ENCODE assay signal across 31 mouse cellular contexts in the genomic region with DNA sequence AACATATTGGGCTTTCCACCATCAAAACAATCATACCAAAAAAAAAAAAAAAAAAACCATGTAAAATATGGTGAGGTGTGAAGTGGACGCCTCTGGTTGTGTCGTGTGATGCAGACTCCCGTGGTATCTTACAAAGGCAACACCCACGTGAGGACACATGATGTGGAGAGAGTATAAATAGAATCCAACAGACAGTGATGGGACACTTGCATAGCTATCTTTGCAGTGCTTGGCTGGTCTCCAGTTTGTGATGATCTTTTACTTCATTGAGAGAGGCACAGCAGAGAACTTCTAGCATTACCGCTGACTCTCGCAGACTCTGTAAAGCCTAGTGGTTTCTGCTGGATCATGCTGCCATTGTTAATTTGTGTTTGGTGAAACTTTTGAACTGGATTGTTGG. TPM values are rescaled to one million over a fixed set of nuclear protein-coding genes. Genes with fewer than 3 reads are reported as not detected.
DNase-seq lines count a peak whose midpoint lies in the region; ATAC-seq and TF ChIP-seq lines count a peak whose summit lies in the region.
"Had no signal": no experiment of that assay in that cellular context is flagged by ENCODE, and none has a peak within 500 bp of the region (broad histone marks: within the 10 kb centered on the region; RNA-seq: fewer than 3 reads in every experiment).

No protein-coding gene starts in this region.

- H3K27ac ChIP-seq in heart, embryonic 12.5 days (ENCODE audit: poor library complexity, severe bottlenecking), result no peak overlapping the region
- H3K27ac ChIP-seq in heart, postnatal 0 days (ENCODE audit: low read depth), result no peak overlapping the region
- no peak overlapping the region for H3K27ac ChIP-seq in MEL (ENCODE audit: control insufficient read depth, low read depth, low read length)
- H3K27ac ChIP-seq: embryonic facial prominence, embryonic 13.5 days; embryonic facial prominence, embryonic 15.5 days; forebrain, embryonic 10.5 days; forebrain, embryonic 12.5 days had no signal

- H3ac ChIP-seq in myocyte (ENCODE audit: control insufficient read depth, insufficient read length), result no peak overlapping the region

- 52% methylated on average over 6 of the region's 6 CpGs for WGBS in heart, embryonic 12.5 days
- WGBS in heart, postnatal 0 days, result 37% methylated on average over 6 of the region's 6 CpGs

- DNase-seq in heart, adult 11 months, result peak; percentile 29
- no peak for DNase-seq in heart, postnatal 0 days (ENCODE audit: low spot score)
- DNase-seq in heart, postnatal 36 days, result no peak
- DNase-seq in MEL (ENCODE audit: low read depth, low spot score), result peak; percentile 50
- DNase-seq in c-Kit-positive CD71-positive TER-119-positive erythroid progenitor cells, embryonic 14.5 days (ENCODE audit: low spot score), result no peak
- DNase-seq: adrenal gland, adult 2 months; adrenal gland, postnatal 10 days; adrenal gland, postnatal 25 days; B cell, adult 2 months; cerebellum, adult 11 months; cerebellum, adult 18-20 months; cerebellum, adult 8-10 months; cerebellum, adult 9-11 months; cerebellum, postnatal 14 days; cerebellum, postnatal 36 days; embryo, embryonic 11 days had no signal

- no peaks in the 10 kb centered on the region for H3K9me3 ChIP-seq in heart, embryonic 12.5 days (replicated peaks)
- no peaks in the 10 kb centered on the region for H3K9me3 ChIP-seq in heart, postnatal 0 days (replicated peaks; ENCODE audit: control insufficient read depth, low read length)
- H3K9me3 ChIP-seq in MEL (replicated peaks; ENCODE audit: insufficient read depth, low read length), result no peaks in the 10 kb centered on the region
- H3K9me3 ChIP-seq: embryonic facial prominence, embryonic 13.5 days; embryonic facial prominence, embryonic 15.5 days; forebrain, embryonic 10.5 days; forebrain, embryonic 12.5 days; G1E had no signal

- H3K4me2 ChIP-seq in heart, embryonic 12.5 days, result no peak overlapping the region
- no peak overlapping the region for H3K4me2 ChIP-seq in heart, postnatal 0 days (ENCODE audit: low read depth, low read length)
- no peak overlapping the region for H3K4me2 ChIP-seq in myocyte (ENCODE audit: low read depth)
- H3K4me2 ChIP-seq: embryonic facial prominence, embryonic 13.5 days; embryonic facial prominence, embryonic 15.5 days; forebrain, embryonic 12.5 days had no signal

- TF ChIP-seq POLR2A in MEL (IDR thresholded peaks at IDR 0.05; ENCODE audit: control insufficient read depth in 1 of 2, insufficient read depth in 1 of 2, low read depth in 1 of 2, low read length in 2 of 2, poor library complexity in 1 of 2) (no peak), myocyte (IDR thresholded peaks at IDR 0.05; ENCODE audit: insufficient read length, low read depth) (no peak)

- no peak for TF ChIP-seq RAD21 in MEL (IDR thresholded peaks at IDR 0.05; ENCODE audit: low read depth, low read length)

- no peak overlapping the region for H3K4me3 ChIP-seq in heart, embryonic 12.5 days
- H3K4me3 ChIP-seq in heart, postnatal 0 days (ENCODE audit: low read depth, low read length), result no peak overlapping the region
- H3K4me3 ChIP-seq in MEL (ENCODE audit: control insufficient read depth in 1 of 2, insufficient read depth in 1 of 2, low read depth in 2 of 2, low read length in 2 of 2), result no peak overlapping the region
- no peak overlapping the region for H3K4me3 ChIP-seq in myocyte
- H3K4me3 ChIP-seq: embryonic facial prominence, embryonic 13.5 days; embryonic facial prominence, embryonic 15.5 days; erythroblast, embryonic 14.5 days; forebrain, embryonic 10.5 days; forebrain, embryonic 12.5 days had no signal

- TF ChIP-seq CTCF in heart, postnatal 0 days (IDR thresholded peaks at IDR 0.05; ENCODE audit: low read depth), result no peak
- no peak for TF ChIP-seq CTCF in MEL (IDR thresholded peaks at IDR 0.05 in 2 of 3, conservative IDR thresholded peaks at IDR 0.05 in 1 of 3; ENCODE audit: control insufficient read depth in 1 of 3, insufficient read depth in 1 of 3, low read depth in 2 of 3, low read length in 3 of 3, poor library complexity in 1 of 3, severe bottlenecking in 1 of 3)

- no peaks in the 10 kb centered on the region for H3K27me3 ChIP-seq in heart, embryonic 12.5 days (replicated peaks)
- H3K27me3 ChIP-seq in heart, postnatal 0 days (ENCODE audit: control insufficient read depth, insufficient read depth, low read length), result no peaks in the 10 kb centered on the region
- H3K27me3 ChIP-seq in MEL (ENCODE audit: control insufficient read depth in 1 of 2, insufficient read depth in 2 of 2, low read length in 2 of 2) (peaks cover 3% of the 10 kb centered on the region in 2 experiments; a peak in 3 of 4 replicates), myocyte (ENCODE audit: control insufficient read depth, insufficient read depth, insufficient read length) (no peaks in the 10 kb centered on the region)
- H3K27me3 ChIP-seq: CH12.LX; embryonic facial prominence, embryonic 13.5 days; embryonic facial prominence, embryonic 15.5 days; forebrain, embryonic 12.5 days had no signal

- H3K36me3 ChIP-seq in heart, embryonic 12.5 days, result no peaks in the 10 kb centered on the region
- H3K36me3 ChIP-seq in heart, postnatal 0 days (replicated peaks; ENCODE audit: control insufficient read depth, insufficient read depth, low read length), result no peaks in the 10 kb centered on the region
- H3K36me3 ChIP-seq in MEL (ENCODE audit: control insufficient read depth in 1 of 2, insufficient read depth in 2 of 2, low read length in 2 of 2) (no peaks in the 10 kb centered on the region), myocyte (ENCODE audit: control insufficient read depth, insufficient read depth) (no peaks in the 10 kb centered on the region)
- H3K36me3 ChIP-seq: embryonic facial prominence, embryonic 13.5 days; embryonic facial prominence, embryonic 15.5 days; forebrain, embryonic 10.5 days; forebrain, embryonic 12.5 days; G1E had no signal

- no peak overlapping the region for H3K9ac ChIP-seq in heart, embryonic 12.5 days
- H3K9ac ChIP-seq in heart, postnatal 0 days (replicated peaks; ENCODE audit: low read depth, low read length), result no peak overlapping the region
- no peak overlapping the region for H3K9ac ChIP-seq in MEL (ENCODE audit: control insufficient read depth, low read depth, low read length, poor library complexity, severe bottlenecking)
- H3K9ac ChIP-seq: embryonic facial prominence, embryonic 13.5 days; embryonic facial prominence, embryonic 15.5 days; forebrain, embryonic 12.5 days had no signal

- no peak for TF ChIP-seq EP300 in heart, postnatal 0 days (IDR thresholded peaks at IDR 0.05; ENCODE audit: low read depth)
- TF ChIP-seq EP300 in MEL (IDR thresholded peaks at IDR 0.05; ENCODE audit: low read depth in 1 of 2, low read length in 2 of 2), result no peak

- 0 out of 2 replicates have a peak, but pooled peaks cover 3% of the 10 kb centered on the region for H3K4me1 ChIP-seq in heart, embryonic 12.5 days (replicated peaks)
- H3K4me1 ChIP-seq in heart, postnatal 0 days (ENCODE audit: control insufficient read depth, insufficient read depth), result no peaks in the 10 kb centered on the region
- H3K4me1 ChIP-seq in MEL (ENCODE audit: control insufficient read depth in 1 of 2, insufficient read depth in 2 of 2, low read length in 2 of 2), result peaks cover 0 to 3% of the 10 kb centered on the region in 2 experiments; a peak in 1 of 4 replicates
- H3K4me1 ChIP-seq: embryonic facial prominence, embryonic 13.5 days; embryonic facial prominence, embryonic 15.5 days; forebrain, embryonic 12.5 days had no signal

- intact Hi-C loops in heart, postnatal 36 days (cut with DNase I), result no loop called here

- no peak for ATAC-seq in heart, embryonic 12.5 days (ENCODE audit: insufficient number of reproducible peaks, low FRiP score)
- 0 out of 2 replicates have a peak, but pooled peaks have one; percentile 41 for ATAC-seq in heart, postnatal 0 days (ENCODE audit: insufficient read depth, low read depth)
- ATAC-seq: CD4-positive, CD25-positive, alpha-beta regulatory T cell, adult 4 months; forebrain, embryonic 14.5 days; forebrain, embryonic 16.5 days had no signal

- H3K79me2 ChIP-seq in MEL (ENCODE audit: control insufficient read depth, insufficient read depth, low read length, poor library complexity), result no peaks in the 10 kb centered on the region
- no peaks in the 10 kb centered on the region for H3K79me2 ChIP-seq in myocyte (ENCODE audit: control insufficient read depth, insufficient read depth)

RNA-seq across cellular contexts. Expression of gene Actrt3, which starts 10.9 kb away (rescaled TPM):
- not detected in 2 replicates for polyA plus RNA-seq in heart, embryonic 12.5 days (2016; fragmentation: Nextera tagmentation; extraction: Ambion mirVana)
- total RNA-seq in heart, postnatal 0 days (2014; rRNA removed; ENCODE audit: low replicate concordance), result not detected in 2 replicates
- polyA plus RNA-seq in heart, postnatal 0 days (2015; fragmentation: Nextera tagmentation; extraction: Ambion mirVana), result not detected in 2 replicates
- not detected for total RNA-seq in heart, postnatal 36 days (2021)
- total RNA-seq in MEL (2012; rRNA removed), result 0.08 TPM in 1 of 2 replicates, not detected in the other
- polyA plus RNA-seq in MEL (2012; ENCODE audit: insufficient read depth in 1 of 2, insufficient read length in 2 of 2, low read depth in 1 of 2, low replicate concordance in 2 of 2, missing spikeins in 1 of 2), result under 1 TPM in 1 of 2 experiments, not detected in 1; 0.04 TPM
- polyA plus RNA-seq in myocyte (2012; fragmentation: generic; extraction: Trizol), result not detected
- total RNA-seq: adrenal gland, adult 2 months; adrenal gland, postnatal 10 days; adrenal gland, postnatal 25 days; adrenal gland, postnatal 4 days; common myeloid progenitor, adult 5-6 weeks had no signal
- polyA plus RNA-seq: adrenal gland, adult 2 months; embryonic facial prominence, embryonic 15.5 days; erythroblast, embryonic 14.5 days; forebrain, embryonic 12.5 days; G1E had no signal

RNA-seq across cellular contexts. Expression of gene Mynn, which starts 13.0 kb away (rescaled TPM):
- 23.2 and 25.0 TPM in 2 replicates for polyA plus RNA-seq in heart, embryonic 12.5 days (2016; fragmentation: Nextera tagmentation; extraction: Ambion mirVana)
- total RNA-seq in heart, postnatal 0 days (2014; rRNA removed; ENCODE audit: low replicate concordance), result 14.9 and 18.3 TPM in 2 replicates
- 15.1 and 17.2 TPM in 2 replicates for polyA plus RNA-seq in heart, postnatal 0 days (2015; fragmentation: Nextera tagmentation; extraction: Ambion mirVana)
- 10 to 100 TPM; 13.7 to 16.7 TPM for total RNA-seq in heart, postnatal 36 days (2021)
- total RNA-seq in MEL (2012; rRNA removed), result 13.9 and 17.0 TPM in 2 replicates
- polyA plus RNA-seq in MEL (2012; ENCODE audit: insufficient read depth in 1 of 2, insufficient read length in 2 of 2, low read depth in 1 of 2, low replicate concordance in 2 of 2, missing spikeins in 1 of 2), result 10 to 100 TPM in 1 of 2 experiments, not detected in 1; 12.3 TPM
- polyA plus RNA-seq in myocyte (2012; fragmentation: generic; extraction: Trizol), result 4.7 TPM

RNA-seq across cellular contexts. Expression of gene Mecom, which starts 41.1 kb away (rescaled TPM):
- polyA plus RNA-seq in heart, embryonic 12.5 days (2016; fragmentation: Nextera tagmentation; extraction: Ambion mirVana), result 38.7 and 43.8 TPM in 2 replicates
- 18.9 and 29.6 TPM in 2 replicates for total RNA-seq in heart, postnatal 0 days (2014; rRNA removed; ENCODE audit: low replicate concordance)
- polyA plus RNA-seq in heart, postnatal 0 days (2015; fragmentation: Nextera tagmentation; extraction: Ambion mirVana), result 8.4 and 8.5 TPM in 2 replicates
- total RNA-seq in heart, postnatal 36 days (2021), result 10 to 100 TPM; 16.9 to 21.6 TPM
- 0.04 and 0.10 TPM in 2 replicates for total RNA-seq in MEL (2012; rRNA removed)
- polyA plus RNA-seq in MEL (2012; ENCODE audit: insufficient read depth in 1 of 2, insufficient read length in 2 of 2, low read depth in 1 of 2, low replicate concordance in 2 of 2, missing spikeins in 1 of 2) (not detected), myocyte (2012; fragmentation: generic; extraction: Trizol) (1.8 TPM)
- total RNA-seq: CH12.LX had no signal
- polyA plus RNA-seq: G1E had no signal

RNA-seq across cellular contexts. Expression of gene Lrriq4, which starts 55.4 kb away (rescaled TPM):
- polyA plus RNA-seq in heart, embryonic 12.5 days (2016; fragmentation: Nextera tagmentation; extraction: Ambion mirVana), result 0.15 TPM in 1 of 2 replicates, not detected in the other
- total RNA-seq in heart, postnatal 0 days (2014; rRNA removed; ENCODE audit: low replicate concordance), result not detected in 2 replicates
- polyA plus RNA-seq in heart, postnatal 0 days (2015; fragmentation: Nextera tagmentation; extraction: Ambion mirVana), result not detected in 2 replicates
- total RNA-seq in heart, postnatal 36 days (2021), result not detected
- total RNA-seq in MEL (2012; rRNA removed), result not detected in 2 replicates
- polyA plus RNA-seq in MEL (2012; ENCODE audit: insufficient read depth in 1 of 2, insufficient read length in 2 of 2, low read depth in 1 of 2, low replicate concordance in 2 of 2, missing spikeins in 1 of 2) (not detected), myocyte (2012; fragmentation: generic; extraction: Trizol) (not detected)
- total RNA-seq: adrenal gland, adult 2 months; adrenal gland, postnatal 10 days; adrenal gland, postnatal 25 days; adrenal gland, postnatal 4 days; CH12.LX; common myeloid progenitor, adult 5-6 weeks had no signal
- polyA plus RNA-seq: adrenal gland, adult 2 months; CD4-positive, CD25-positive, alpha-beta regulatory T cell, adult 4 months; embryonic facial prominence, embryonic 11.5 days; embryonic facial prominence, embryonic 13.5 days; embryonic facial prominence, embryonic 15.5 days; erythroblast, embryonic 14.5 days; forebrain, embryonic 10.5 days; forebrain, embryonic 12.5 days; forebrain, embryonic 14.5 days; forebrain, embryonic 16.5 days; G1E had no signal

RNA-seq across cellular contexts. Expression of gene Lrrc34, which starts 58.8 kb away (rescaled TPM):
- 0.49 and 0.62 TPM in 2 replicates for polyA plus RNA-seq in heart, embryonic 12.5 days (2016; fragmentation: Nextera tagmentation; extraction: Ambion mirVana)
- total RNA-seq in heart, postnatal 0 days (2014; rRNA removed; ENCODE audit: low replicate concordance), result not detected in 2 replicates
- 0.18 and 0.45 TPM in 2 replicates for polyA plus RNA-seq in heart, postnatal 0 days (2015; fragmentation: Nextera tagmentation; extraction: Ambion mirVana)
- total RNA-seq in heart, postnatal 36 days (2021), result not detected
- not detected in 2 replicates for total RNA-seq in MEL (2012; rRNA removed)
- polyA plus RNA-seq in MEL (2012; ENCODE audit: insufficient read depth in 1 of 2, insufficient read length in 2 of 2, low read depth in 1 of 2, low replicate concordance in 2 of 2, missing spikeins in 1 of 2), result not detected
- polyA plus RNA-seq in myocyte (2012; fragmentation: generic; extraction: Trizol), result not detected
- total RNA-seq: adrenal gland, adult 2 months; adrenal gland, postnatal 25 days; CH12.LX; common myeloid progenitor, adult 5-6 weeks; G1E had no signal
- polyA plus RNA-seq: adrenal gland, adult 2 months; erythroblast, embryonic 14.5 days; G1E had no signal

Comparison
In these comparisons a context has a peak if more than half of its experiments do, and no peak if none do; other contexts are left out.
1. DNase-seq: peak in heart, adult 11 months (single experiment) and MEL (single experiment); none in heart, postnatal 0 days (single experiment), heart, postnatal 36 days (0 of 2) and c-Kit-positive CD71-positive TER-119-positive erythroid progenitor cells, embryonic 14.5 days (single experiment).